Mouse (Mus musculus): ENCODE measurements around the gene Hmgn2. TPM values are rescaled to one million over a fixed set of nuclear protein-coding genes. Genes with fewer than 3 reads are reported as not detected.
"Not testable (repeated sequence)": the region's sequence is repeated elsewhere in the genome, so short reads cannot be mapped to it uniquely, and the experiment has no call there.

The Hmgn2 gene
- polyA plus RNA-seq, 1 experiment from 2014 or later: 3,760 TPM

DNA sequence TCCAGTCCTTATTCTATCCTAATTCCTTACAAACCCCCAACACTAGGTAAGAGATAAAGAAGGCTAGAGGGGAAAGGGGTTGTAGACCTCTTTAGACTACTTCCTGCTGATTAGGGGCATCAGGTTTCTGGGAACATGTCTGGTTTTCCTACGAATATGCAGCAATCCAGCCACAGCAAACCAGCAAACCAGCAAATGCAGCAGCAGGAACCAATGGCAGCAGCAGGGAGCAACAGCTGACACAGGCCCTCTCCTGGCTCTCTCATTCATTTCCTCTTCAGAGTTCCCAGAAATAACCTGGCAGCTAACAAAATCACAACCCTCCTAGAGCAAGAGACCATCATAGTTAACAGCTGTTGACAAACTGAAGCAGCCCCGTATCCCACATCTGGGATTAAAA, 30.4 kb downstream of the Hmgn2 start:
- H3K27ac ChIP-seq: no peak overlapping the region
- no peak for DNase-seq (ENCODE audit: extremely low spot score, low spot score)
- no peak overlapping the region for H3K4me3 ChIP-seq
- 66% methylated on average over 2 of the region's 2 CpGs for WGBS
- H3K36me3 ChIP-seq (replicated peaks): no peaks in the 10 kb centered on the region
- H3K9me3 ChIP-seq: no peaks in the 10 kb centered on the region
- H3K27me3 ChIP-seq (ENCODE audit: poor library complexity, severe bottlenecking): no peaks in the 10 kb centered on the region
- peaks cover 8% of the 10 kb centered on the region for H3K4me1 ChIP-seq

DNA sequence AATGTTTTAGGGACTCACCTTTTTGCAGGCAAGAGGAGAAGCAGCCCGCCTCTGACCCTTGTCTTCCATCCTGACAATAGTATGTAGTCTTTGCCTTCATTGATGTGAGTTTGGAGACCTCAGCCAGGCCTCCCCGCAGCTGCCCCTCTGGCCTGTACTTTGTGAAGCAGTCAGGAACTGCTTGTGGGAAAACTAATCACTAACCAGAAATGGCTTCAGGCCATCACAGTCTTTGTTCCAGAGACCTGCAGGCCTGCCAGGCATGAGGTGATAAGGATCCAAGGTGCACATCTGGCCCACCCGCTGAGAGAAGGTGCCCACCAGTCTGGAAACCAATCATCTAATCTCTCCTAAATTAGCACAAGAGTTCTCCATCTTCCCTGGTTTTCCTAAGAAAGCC, 36.7 kb downstream of the Hmgn2 start:
- H3K27ac ChIP-seq: no peak overlapping the region
- 83% methylated on average over 3 of the region's 3 CpGs for WGBS
- no peaks in the 10 kb centered on the region for H3K36me3 ChIP-seq (replicated peaks)
- no peak overlapping the region for H3K4me3 ChIP-seq
- H3K27me3 ChIP-seq (ENCODE audit: poor library complexity, severe bottlenecking): no peaks in the 10 kb centered on the region
- no peaks in the 10 kb centered on the region for H3K9me3 ChIP-seq
- no peak for DNase-seq (ENCODE audit: extremely low spot score, low spot score)
- peaks cover 11% of the 10 kb centered on the region; the same call in 1 of the 2 replicates for H3K4me1 ChIP-seq

DNA sequence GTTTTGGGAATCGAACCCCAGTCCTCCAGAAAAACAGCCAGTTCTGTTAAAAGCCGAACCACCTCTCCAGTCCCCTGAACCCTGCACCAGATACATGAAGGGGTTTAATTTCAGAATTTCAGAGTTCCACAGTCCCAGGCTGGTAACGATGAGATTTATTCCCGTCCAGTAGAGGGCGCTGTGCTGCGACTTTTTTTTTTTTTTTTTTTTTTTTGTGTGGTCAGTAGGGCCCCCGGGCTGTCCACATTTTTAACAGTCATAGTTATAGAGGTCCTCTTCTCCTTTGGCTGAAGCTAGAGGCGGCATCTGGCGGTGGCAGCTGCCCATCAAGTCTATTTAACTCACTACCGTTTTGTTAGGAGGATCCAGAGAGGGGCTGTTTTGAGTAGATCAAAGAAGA, 37.1 kb downstream of the Hmgn2 start:
- Histone ChIP-seq H3K4me3 (no peak overlapping the region), H3K9me3 (no peaks in the 10 kb centered on the region), H3K27me3 (ENCODE audit: poor library complexity, severe bottlenecking) (no peaks in the 10 kb centered on the region), H3K27ac (no peak overlapping the region), H3K36me3 (replicated peaks) (no peaks in the 10 kb centered on the region), H3K4me1 (peaks cover 11% of the 10 kb centered on the region; the same call in 1 of the 2 replicates)
- no peak for DNase-seq (ENCODE audit: extremely low spot score, low spot score)
- WGBS: 19% methylated on average over 10 of the region's 10 CpGs

DNA sequence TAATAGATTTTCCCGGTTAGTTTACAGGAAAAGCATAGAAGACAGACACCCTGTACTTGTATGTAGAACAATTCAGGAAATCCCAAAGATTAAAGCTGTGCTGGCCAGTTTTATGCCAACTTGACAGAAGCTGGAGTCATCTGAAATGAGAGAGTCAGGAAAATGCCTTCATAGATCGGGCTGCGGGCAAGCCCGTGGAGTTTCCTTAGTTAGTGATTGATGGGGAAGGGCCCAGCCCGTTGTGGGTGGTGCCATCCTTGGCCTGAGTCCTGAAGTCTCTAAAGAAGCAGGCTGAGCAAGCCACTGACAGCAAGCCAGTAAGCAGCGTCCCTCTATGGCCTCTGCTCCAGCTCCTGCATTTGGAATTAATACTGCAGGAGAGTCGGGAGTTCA, 39.2 kb downstream of the Hmgn2 start:
- Histone ChIP-seq H3K27me3 (ENCODE audit: poor library complexity, severe bottlenecking) (no peaks in the 10 kb centered on the region), H3K4me1 (peaks cover 11% of the 10 kb centered on the region; the same call in 1 of the 2 replicates), H3K27ac (0 out of 2 replicates have a peak overlapping the region, but pooled peaks have one; percentile 63), H3K9me3 (no peaks in the 10 kb centered on the region), H3K4me3 (no peak overlapping the region), H3K36me3 (replicated peaks) (no peaks in the 10 kb centered on the region)
- 60% methylated on average over 7 of the region's 7 CpGs for WGBS
- DNase-seq (ENCODE audit: extremely low spot score, low spot score): no peak

DNA sequence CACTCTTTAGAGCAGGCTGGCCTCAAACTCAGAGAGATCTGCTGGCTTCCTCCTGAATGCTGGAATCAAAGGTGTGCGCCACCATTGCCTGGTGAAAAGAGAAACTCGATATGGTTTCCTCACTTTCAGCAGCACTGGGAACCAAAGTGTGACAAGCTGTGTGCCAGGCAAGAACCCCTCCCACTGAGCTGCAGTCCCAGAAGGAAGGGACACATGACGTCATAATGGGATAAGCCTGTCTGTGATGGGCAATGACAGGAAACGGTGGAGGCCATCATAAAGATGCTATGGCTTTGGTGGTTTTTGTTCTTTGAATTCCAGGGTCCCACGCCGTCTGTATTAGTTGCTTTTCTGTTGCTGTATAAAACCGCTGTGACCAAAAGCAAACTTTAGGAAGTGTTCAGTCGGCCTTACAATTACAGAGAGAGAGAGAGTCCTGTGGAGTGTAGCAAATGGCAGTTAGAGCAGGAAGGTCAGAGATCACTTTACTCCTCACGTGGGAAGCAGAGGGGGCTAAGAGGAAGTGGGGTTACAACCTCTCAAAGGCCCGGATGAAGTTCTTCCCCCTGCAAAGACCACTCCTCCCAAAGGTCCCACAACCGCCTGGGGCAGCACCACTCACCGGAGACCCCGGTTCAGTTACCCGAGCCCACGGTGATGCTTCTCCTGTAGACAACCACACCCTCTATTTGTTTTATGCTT, 39.7 kb downstream of the Hmgn2 start:
- H3K4me1 ChIP-seq: peaks cover 11% of the 10 kb centered on the region; the same call in 1 of the 2 replicates
- no peaks in the 10 kb centered on the region for H3K36me3 ChIP-seq (replicated peaks)
- H3K9me3 ChIP-seq: no peaks in the 10 kb centered on the region
- H3K27me3 ChIP-seq (ENCODE audit: poor library complexity, severe bottlenecking): no peaks in the 10 kb centered on the region
- H3K27ac ChIP-seq: peak overlapping the region; percentile 63; the same call in 1 of the 2 replicates
- H3K4me3 ChIP-seq: no peak overlapping the region
- WGBS: 68% methylated on average over 15 of the region's 15 CpGs
- no peak for DNase-seq (ENCODE audit: extremely low spot score, low spot score)

DNA sequence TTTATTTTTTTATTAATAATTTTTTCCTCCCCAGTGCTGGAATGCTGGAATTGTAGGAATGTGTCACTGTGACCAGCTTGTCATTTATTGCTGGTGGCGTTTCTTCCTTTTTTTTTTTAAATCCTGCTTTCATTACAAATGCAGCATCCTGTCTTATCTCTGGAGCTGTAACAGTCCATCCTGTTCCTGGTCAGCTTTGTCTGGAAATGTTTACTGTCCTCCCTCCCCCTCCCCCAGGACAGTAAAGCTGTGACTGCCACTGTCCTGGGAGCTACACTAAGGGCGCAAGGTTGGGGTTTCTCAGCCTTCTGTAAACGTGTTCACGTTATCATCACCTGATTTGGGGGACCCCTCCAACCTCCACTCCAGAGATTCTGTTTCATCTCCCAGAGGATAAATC, 43.2 kb downstream of the Hmgn2 start:
- Histone ChIP-seq H3K27ac (no peak overlapping the region), H3K9me3 (no peaks in the 10 kb centered on the region), H3K27me3 (ENCODE audit: poor library complexity, severe bottlenecking) (no peaks in the 10 kb centered on the region), H3K36me3 (replicated peaks) (no peaks in the 10 kb centered on the region), H3K4me3 (no peak overlapping the region), H3K4me1 (peaks cover 7% of the 10 kb centered on the region; the same call in 1 of the 2 replicates)
- DNase-seq (ENCODE audit: extremely low spot score, low spot score): no peak
- WGBS: 84% methylated on average over 4 of the region's 4 CpGs

DNA sequence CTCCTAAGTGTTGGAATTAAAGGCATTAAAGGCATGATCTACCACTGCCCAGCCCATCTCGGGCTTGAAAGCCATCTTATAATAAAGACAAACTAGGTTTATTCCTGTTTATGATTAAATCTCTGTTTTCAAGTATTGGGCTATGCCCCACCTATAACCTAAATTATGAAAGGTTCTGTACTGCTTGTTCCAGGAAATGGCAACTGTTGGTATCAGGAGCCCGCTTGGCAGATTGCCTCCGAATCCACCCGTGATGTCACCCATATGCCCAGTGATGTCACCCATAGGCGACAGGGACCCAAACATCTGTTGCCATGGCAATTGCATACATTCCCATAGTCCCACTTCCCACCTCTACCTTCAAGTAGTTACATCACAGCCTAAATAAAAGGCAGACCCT, 44.7 kb downstream of the Hmgn2 start:
- H3K9me3 ChIP-seq: no peaks in the 10 kb centered on the region
- H3K36me3 ChIP-seq (replicated peaks): no peaks in the 10 kb centered on the region
- WGBS: 94% methylated on average over 5 of the region's 5 CpGs
- no peak overlapping the region for H3K27ac ChIP-seq
- peaks cover 4% of the 10 kb centered on the region; the same call in 1 of the 2 replicates for H3K4me1 ChIP-seq
- H3K27me3 ChIP-seq (ENCODE audit: poor library complexity, severe bottlenecking): no peaks in the 10 kb centered on the region
- no peak for DNase-seq (ENCODE audit: extremely low spot score, low spot score)
- H3K4me3 ChIP-seq: no peak overlapping the region

DNA sequence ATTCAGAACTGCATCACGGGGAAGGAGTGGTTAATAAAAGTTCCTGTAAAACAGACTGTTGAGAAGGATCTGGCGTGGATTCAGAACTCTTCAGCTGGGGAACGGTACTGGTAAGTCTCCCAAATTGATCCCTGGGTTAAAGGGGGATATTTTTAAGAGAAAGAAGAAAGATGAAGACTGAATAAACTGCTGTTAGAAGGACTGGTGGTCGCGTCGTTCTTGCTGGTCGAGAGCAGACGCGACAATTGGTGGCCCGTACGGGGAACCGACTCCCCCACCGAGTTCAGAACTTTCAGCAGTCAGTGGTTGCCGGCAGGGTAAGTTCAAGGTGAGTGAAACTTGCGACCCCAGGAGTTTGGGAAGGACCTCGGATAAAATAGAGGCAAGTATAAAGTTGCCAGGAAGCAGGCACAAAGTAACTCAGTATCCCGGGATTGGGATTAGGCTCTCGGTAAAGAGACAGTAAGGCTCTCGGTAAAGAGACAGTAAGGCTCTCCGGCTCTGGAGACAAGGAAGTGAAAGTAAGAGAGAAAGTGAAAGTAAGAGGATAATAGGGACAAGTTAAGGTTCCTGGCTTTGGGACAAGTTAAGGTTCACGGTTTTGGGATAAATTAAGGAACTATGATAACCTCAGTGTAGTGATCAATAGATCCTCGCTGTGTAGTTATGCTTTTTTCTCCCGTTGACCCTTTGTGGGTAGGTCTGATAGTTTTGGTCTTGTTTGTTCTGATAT, 50.2 kb downstream of the Hmgn2 start:
- H3K4me3 ChIP-seq; H3K9me3 ChIP-seq; H3K4me1 ChIP-seq; H3K36me3 ChIP-seq (replicated peaks); DNase-seq (ENCODE audit: extremely low spot score, low spot score); H3K27me3 ChIP-seq (ENCODE audit: poor library complexity, severe bottlenecking); H3K27ac ChIP-seq: not testable (repeated sequence)
- 93% methylated on average over 23 of the region's 23 CpGs for WGBS

Other genes with a start within 250 kb of the Hmgn2 start
- gene Arid1a, start 211.9 kb downstream of the Hmgn2 start, polyA plus RNA-seq (2016; fragmentation: Nextera tagmentation; extraction: Ambion mirVana): 35.3 and 38.8 TPM in 2 replicates
- gene Rps6ka1, start 80.9 kb downstream of the Hmgn2 start, polyA plus RNA-seq (2016; fragmentation: Nextera tagmentation; extraction: Ambion mirVana): 42.7 and 44.1 TPM in 2 replicates
- gene Dhdds, start 32.3 kb upstream of the Hmgn2 start, polyA plus RNA-seq (2016; fragmentation: Nextera tagmentation; extraction: Ambion mirVana): 40.3 and 41.9 TPM in 2 replicates
- gene Lin28a, start 50.2 kb upstream of the Hmgn2 start, polyA plus RNA-seq (2016; fragmentation: Nextera tagmentation; extraction: Ambion mirVana): 21.6 and 25.7 TPM in 2 replicates
- gene Zfp683, start 85.2 kb upstream of the Hmgn2 start, polyA plus RNA-seq (2016; fragmentation: Nextera tagmentation; extraction: Ambion mirVana): not detected in 2 replicates
- 1.7 and 3.5 TPM in 2 replicates for gene Crybg2, start 92.2 kb upstream of the Hmgn2 start, polyA plus RNA-seq (2016; fragmentation: Nextera tagmentation; extraction: Ambion mirVana)
- gene Cd52, start 126.4 kb upstream of the Hmgn2 start, polyA plus RNA-seq (2016; fragmentation: Nextera tagmentation; extraction: Ambion mirVana): 4.1 and 5.0 TPM in 2 replicates
- 6.3 and 7.3 TPM in 2 replicates for gene Ubxn11, start 133.9 kb upstream of the Hmgn2 start, polyA plus RNA-seq (2016; fragmentation: Nextera tagmentation; extraction: Ambion mirVana)
- 267 and 270 TPM in 2 replicates for gene Sh3bgrl3, start 160.1 kb upstream of the Hmgn2 start, polyA plus RNA-seq (2016; fragmentation: Nextera tagmentation; extraction: Ambion mirVana)
- gene Cep85, start 218.5 kb upstream of the Hmgn2 start, polyA plus RNA-seq (2016; fragmentation: Nextera tagmentation; extraction: Ambion mirVana): 34.3 and 35.5 TPM in 2 replicates
- gene Gm7534, start 234.4 kb upstream of the Hmgn2 start, polyA plus RNA-seq (2016; fragmentation: Nextera tagmentation; extraction: Ambion mirVana): not detected in 2 replicates

Measured in forebrain, embryonic 10.5 days (tissue).